Mouse (Mus musculus) heart, embryonic 12.5 days (tissue): ENCODE data around the gene Ttc28. TPM values are rescaled to one million over a fixed set of nuclear protein-coding genes. Genes with fewer than 3 reads are reported as not detected.
"Not testable (repeated sequence)": the region's sequence is repeated elsewhere in the genome, so short reads cannot be mapped to it uniquely, and the experiment has no call there.

Source experiments
- ATAC-seq: fragments of 200-750 bp; cut with Nextera tagmentation; 2 replicates; pipeline ENCODE4 v1.8.0; 2017; ENCODE audit warnings: moderate TSS enrichment, moderate library complexity; ENCODE audit not compliant: insufficient number of reproducible peaks, low FRiP score
- H3K27ac ChIP-seq: fragments of 300-500 bp; sonication (generic); 2 replicates; pipeline ENCODE4 v1.5.1; 2016; ENCODE audit warnings: mild to moderate bottlenecking, moderate library complexity; ENCODE audit not compliant: poor library complexity, severe bottlenecking
- H3K27me3 ChIP-seq: fragments of 300-500 bp; sonication (generic); replicated peaks from 2 replicates; pipeline ENCODE4 v1.6.1; 2016; ENCODE audit warnings: mild to moderate bottlenecking, moderate library complexity
- H3K36me3 ChIP-seq: fragments of 300-500 bp; sonication (generic); 2 replicates; pipeline ENCODE4 v1.6.1; 2016; ENCODE audit warnings: mild to moderate bottlenecking, moderate library complexity
- H3K4me1 ChIP-seq: fragments of 300-500 bp; sonication (generic); replicated peaks from 2 replicates; pipeline ENCODE4 v1.6.1; 2016; ENCODE audit warnings: mild to moderate bottlenecking
- H3K4me2 ChIP-seq: fragments of 300-500 bp; sonication (generic); 2 replicates; pipeline ENCODE4 v1.6.1; 2016; ENCODE audit warnings: mild to moderate bottlenecking, moderate library complexity
- H3K4me3 ChIP-seq: fragments of 300-500 bp; sonication (generic); 2 replicates; pipeline ENCODE4 v1.5.1; 2016; ENCODE audit warnings: mild to moderate bottlenecking
- H3K9ac ChIP-seq: fragments of 300-500 bp; sonication (generic); 2 replicates; pipeline ENCODE4 v1.6.1; 2016; ENCODE audit warnings: mild to moderate bottlenecking, moderate library complexity
- H3K9me3 ChIP-seq: fragments of 300-500 bp; sonication (generic); replicated peaks from 2 replicates; pipeline ENCODE4 v1.6.1; 2016; ENCODE audit warnings: mild to moderate bottlenecking, moderate library complexity
- WGBS: fragments of 180-500 bp; shearing (Covaris S2); methylation state at CpG from one replicate; pipeline ENCODE4 v1.1.7; 2016; 5-methylcytosine and 5-hydroxymethylcytosine counted together
- polyA plus RNA-seq: library from polyadenylated mRNA; unstranded; fragments of >200 nt; fragmentation: Nextera tagmentation; extraction: Ambion mirVana; gene quantifications from 2 replicates; pipeline ENCODE4 v1.2.1, GENCODE M21; 2016

Ttc28 gene
- polyA plus RNA-seq, 1 experiment from 2014 or later: 10.3 TPM

GRCm38 (mm10) chr5:110859013-110859650 lies 20.5 kb upstream of the Ttc28 start:
- Histone ChIP-seq H3K4me3 (peak overlapping the region; percentile 28), H3K9ac (peak overlapping the region; percentile 14; the same call in 1 of the 2 replicates), H3K36me3 (peaks cover 31% of the 10 kb centered on the region), H3K4me1 (peaks cover 14% of the 10 kb centered on the region), H3K4me2 (peak overlapping the region; percentile 58), H3K27ac (peak overlapping the region; percentile 83), H3K27me3 (no peaks in the 10 kb centered on the region), H3K9me3 (no peaks in the 10 kb centered on the region)
- WGBS: 33% methylated on average over 13 of the region's 13 CpGs
- ATAC-seq: peak; percentile 72

GRCm38 (mm10) chr5:110860445-110860844 lies 19.2 kb upstream of the Ttc28 start:
- no peak overlapping the region for H3K4me2 ChIP-seq
- H3K9me3 ChIP-seq: no peaks in the 10 kb centered on the region
- 84% methylated on average over 5 of the region's 5 CpGs for WGBS
- no peaks in the 10 kb centered on the region for H3K27me3 ChIP-seq
- peaks cover 14% of the 10 kb centered on the region for H3K4me1 ChIP-seq
- H3K9ac ChIP-seq: no peak overlapping the region
- H3K27ac ChIP-seq: no peak overlapping the region
- no peak overlapping the region for H3K4me3 ChIP-seq
- peaks cover 32% of the 10 kb centered on the region for H3K36me3 ChIP-seq
- no peak for ATAC-seq

- Histone ChIP-seq H3K27ac (no peak overlapping the region), H3K4me1 (peaks cover 10% of the 10 kb centered on the region), H3K36me3 (peaks cover 42% of the 10 kb centered on the region), H3K4me2 (no peak overlapping the region), H3K9ac (no peak overlapping the region), H3K4me3 (no peak overlapping the region), H3K27me3 (no peaks in the 10 kb centered on the region), H3K9me3 (no peaks in the 10 kb centered on the region)
- no peak for ATAC-seq
- WGBS: 71% methylated on average over 4 of the region's 4 CpGs
These were observed 11.1 kb upstream of the Ttc28 start for GRCm38 (mm10) chr5:110868460-110868859.

- WGBS: 60% methylated on average over 8 of the region's 8 CpGs
- Histone ChIP-seq H3K36me3 (peaks cover 43% of the 10 kb centered on the region), H3K4me1 (peaks cover 10% of the 10 kb centered on the region), H3K4me2 (no peak overlapping the region), H3K27me3 (no peaks in the 10 kb centered on the region), H3K9me3 (no peaks in the 10 kb centered on the region), H3K9ac (no peak overlapping the region), H3K27ac (no peak overlapping the region; the same call in 1 of the 2 replicates), H3K4me3 (no peak overlapping the region)
- no peak for ATAC-seq
These were observed 10.3 kb upstream of the Ttc28 start for GRCm38 (mm10) chr5:110869242-110869669.

- Histone ChIP-seq H3K27ac (no peak overlapping the region), H3K4me1 (peaks cover 18% of the 10 kb centered on the region), H3K4me2 (no peak overlapping the region), H3K27me3 (no peaks in the 10 kb centered on the region), H3K4me3 (no peak overlapping the region), H3K9ac (no peak overlapping the region), H3K36me3 (peaks cover 26% of the 10 kb centered on the region), H3K9me3 (no peaks in the 10 kb centered on the region)
- 95% methylated on average over 6 of the region's 6 CpGs for WGBS
- ATAC-seq: no peak
These were observed 6.4 kb upstream of the Ttc28 start for GRCm38 (mm10) chr5:110873160-110873559.

- no peaks in the 10 kb centered on the region for H3K9me3 ChIP-seq
- ATAC-seq: 0 out of 2 replicates have a peak, but pooled peaks have one; percentile 38
- peak overlapping the region; percentile 60 for H3K27ac ChIP-seq
- peaks cover 26% of the 10 kb centered on the region for H3K36me3 ChIP-seq
- no peaks in the 10 kb centered on the region for H3K27me3 ChIP-seq
- H3K4me2 ChIP-seq: no peak overlapping the region
- peaks cover 15% of the 10 kb centered on the region for H3K4me1 ChIP-seq
- H3K4me3 ChIP-seq: no peak overlapping the region
- no peak overlapping the region for H3K9ac ChIP-seq
These were observed 4.9 kb upstream of the Ttc28 start for GRCm38 (mm10) chr5:110874711-110875110.

- 86% methylated on average over 1 of the region's 1 CpGs for WGBS
- Histone ChIP-seq H3K4me3 (no peak overlapping the region), H3K9me3 (no peaks in the 10 kb centered on the region), H3K9ac (no peak overlapping the region), H3K4me1 (peaks cover 15% of the 10 kb centered on the region), H3K27ac (peak overlapping the region; percentile 60), H3K27me3 (no peaks in the 10 kb centered on the region), H3K4me2 (no peak overlapping the region), H3K36me3 (peaks cover 21% of the 10 kb centered on the region)
- ATAC-seq: no peak
These were observed 4.3 kb upstream of the Ttc28 start for GRCm38 (mm10) chr5:110875286-110875685.

- peaks cover 12% of the 10 kb centered on the region; the same call in 1 of the 2 replicates for H3K36me3 ChIP-seq
- H3K9ac ChIP-seq: no peak overlapping the region
- H3K27me3 ChIP-seq: no peaks in the 10 kb centered on the region
- no peak overlapping the region for H3K4me2 ChIP-seq
- H3K4me1 ChIP-seq: peaks cover 19% of the 10 kb centered on the region
- H3K9me3 ChIP-seq: no peaks in the 10 kb centered on the region
- 94% methylated on average over 5 of the region's 5 CpGs for WGBS
- no peak for ATAC-seq
- H3K4me3 ChIP-seq: no peak overlapping the region
- H3K27ac ChIP-seq: no peak overlapping the region
These were observed 1.7 kb upstream of the Ttc28 start for GRCm38 (mm10) chr5:110877666-110878505.

GRCm38 (mm10) chr5:110878526-110878925 lies 1.1 kb upstream of the Ttc28 start:
- H3K27ac ChIP-seq, ATAC-seq, H3K27me3 ChIP-seq, H3K9me3 ChIP-seq, H3K36me3 ChIP-seq, H3K9ac ChIP-seq, H3K4me2 ChIP-seq, H3K4me3 ChIP-seq: not testable (repeated sequence)
- 95% methylated on average over 1 of the region's 1 CpGs for WGBS
- peaks cover 19% of the 10 kb centered on the region for H3K4me1 ChIP-seq

- Histone ChIP-seq H3K27me3 (no peaks in the 10 kb centered on the region), H3K4me1 (peaks cover 19% of the 10 kb centered on the region), H3K9ac (peak overlapping the region; percentile 89), H3K4me3 (peak overlapping the region; percentile 84), H3K4me2 (peak overlapping the region; percentile 79), H3K27ac (peak overlapping the region; percentile 45; the same call in 1 of the 2 replicates), H3K9me3 (no peaks in the 10 kb centered on the region), H3K36me3 (peaks cover 7% of the 10 kb centered on the region; the same call in 1 of the 2 replicates)
- ATAC-seq: no peak
- 64% methylated on average over 7 of the region's 7 CpGs for WGBS
These were observed 561 bp upstream of the Ttc28 start for GRCm38 (mm10) chr5:110879042-110879441.

GRCm38 (mm10) chr5:110888596-110888995 lies 9.0 kb downstream of the Ttc28 start:
- H3K27ac ChIP-seq: no peak overlapping the region
- H3K36me3 ChIP-seq: peaks cover 32% of the 10 kb centered on the region
- H3K4me1 ChIP-seq: no peaks in the 10 kb centered on the region
- H3K4me3 ChIP-seq: no peak overlapping the region
- 77% methylated on average over 4 of the region's 4 CpGs for WGBS
- H3K4me2 ChIP-seq: no peak overlapping the region
- H3K9me3 ChIP-seq: no peaks in the 10 kb centered on the region
- no peaks in the 10 kb centered on the region for H3K27me3 ChIP-seq
- no peak for ATAC-seq
- no peak overlapping the region for H3K9ac ChIP-seq
